Mouse (Mus musculus) limb, embryonic 12.5 days (tissue): ENCODE data around the gene C1qtnf4. TPM values are rescaled to one million over a fixed set of nuclear protein-coding genes. Genes with fewer than 3 reads are reported as not detected.
A peak's percentile ranks its signal among the peaks of the same experiment; 100 is the strongest.

ENCODE experiments used
- ATAC-seq: fragments of 200-750 bp; cut with Nextera tagmentation; 2 replicates; pipeline ENCODE4 v1.8.0; 2017; ENCODE audit warnings: low read depth, moderate TSS enrichment; ENCODE audit not compliant: insufficient number of reproducible peaks, insufficient read depth, low FRiP score, low TSS enrichment
- H3K27ac ChIP-seq: fragments of 300-500 bp; sonication (generic); 2 replicates; pipeline ENCODE4 v1.5.1; 2016; ENCODE audit warnings: mild to moderate bottlenecking, moderate library complexity
- H3K27me3 ChIP-seq: fragments of 300-500 bp; sonication (generic); 2 replicates; pipeline ENCODE4 v1.6.1; 2016; ENCODE audit warnings: mild to moderate bottlenecking, moderate library complexity
- H3K36me3 ChIP-seq: fragments of 300-500 bp; sonication (generic); 2 replicates; pipeline ENCODE4 v1.6.1; 2016; ENCODE audit warnings: mild to moderate bottlenecking, moderate library complexity
- H3K4me1 ChIP-seq: fragments of 300-500 bp; sonication (generic); replicated peaks from 2 replicates; pipeline ENCODE4 v1.6.1; 2016
- H3K4me2 ChIP-seq: fragments of 300-500 bp; sonication (generic); 2 replicates; pipeline ENCODE4 v1.6.1; 2016; ENCODE audit warnings: mild to moderate bottlenecking, moderate library complexity
- H3K4me3 ChIP-seq: fragments of 300-500 bp; sonication (generic); replicated peaks from 2 replicates; pipeline ENCODE4 v1.5.1; 2016; ENCODE audit warnings: mild to moderate bottlenecking
- H3K9ac ChIP-seq: fragments of 300-500 bp; sonication (generic); replicated peaks from 2 replicates; pipeline ENCODE4 v1.6.1; 2016; ENCODE audit warnings: mild to moderate bottlenecking, moderate library complexity
- H3K9me3 ChIP-seq: fragments of 300-500 bp; sonication (generic); 2 replicates; pipeline ENCODE4 v1.6.1; 2016; ENCODE audit warnings: mild to moderate bottlenecking, moderate library complexity
- WGBS: fragments of 180-500 bp; shearing (Covaris S2); methylation state at CpG from one replicate; pipeline ENCODE4 v1.1.7; 2016; 5-methylcytosine and 5-hydroxymethylcytosine counted together
- polyA plus RNA-seq: library from polyadenylated mRNA; unstranded; fragments of >200 nt; fragmentation: Nextera tagmentation; extraction: Ambion mirVana; gene quantifications from 2 replicates; pipeline ENCODE4 v1.2.1, GENCODE M21; 2016

Gene C1qtnf4
- polyA plus RNA-seq, 1 experiment from 2014 or later = 20.9 TPM

DNA sequence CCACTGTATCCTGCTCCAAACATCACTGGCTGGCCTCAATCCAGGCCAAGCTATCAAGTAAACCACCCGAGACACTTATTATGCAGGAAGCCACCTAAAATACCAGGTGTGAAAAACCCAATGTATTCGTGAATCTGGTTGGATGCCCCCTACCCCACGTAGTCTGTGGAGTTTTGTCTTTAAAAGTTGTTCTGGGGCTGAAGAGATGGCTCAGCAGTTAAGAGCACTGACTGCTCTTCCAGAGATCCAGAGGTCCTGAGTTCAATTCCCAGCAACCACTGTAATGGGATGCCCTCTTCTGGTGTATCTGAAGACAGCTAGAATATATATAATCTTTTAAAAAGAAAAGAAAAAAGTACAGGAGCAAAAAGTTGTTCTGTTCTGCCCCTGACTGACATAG lies 52.7 kb downstream of the C1qtnf4 start:
- Histone ChIP-seq H3K36me3 (no peaks in the 10 kb centered on the region), H3K4me1 (peaks cover 19% of the 10 kb centered on the region), H3K4me2 (no peak overlapping the region), H3K27me3 (no peaks in the 10 kb centered on the region), H3K4me3 (no peak overlapping the region), H3K9me3 (no peaks in the 10 kb centered on the region), H3K9ac (no peak overlapping the region), H3K27ac (no peak overlapping the region)
- 65% methylated on average over 3 of the region's 3 CpGs for WGBS
- ATAC-seq = no peak

DNA sequence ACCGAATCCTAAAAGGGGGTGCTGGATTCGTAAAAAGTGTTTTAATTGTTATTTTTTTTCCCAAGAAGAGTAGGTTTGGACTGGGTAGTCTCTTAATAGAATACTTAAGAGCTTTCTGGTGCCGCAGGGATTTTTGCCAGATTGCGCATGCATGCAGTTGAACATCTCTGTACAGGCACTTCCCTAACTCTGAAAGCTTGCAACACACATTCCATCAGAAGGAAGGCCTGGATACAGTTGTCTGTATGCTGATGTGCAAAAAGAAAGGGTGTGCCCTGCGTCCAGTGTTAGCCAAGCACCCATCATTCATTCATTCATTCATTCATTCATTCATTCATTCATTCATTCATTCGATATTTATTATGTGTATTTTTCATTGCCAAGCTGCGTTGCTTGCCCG lies 54.1 kb downstream of the C1qtnf4 start:
- Histone ChIP-seq H3K27ac (peak overlapping the region; percentile 97), H3K4me2 (peak overlapping the region; percentile 65), H3K36me3 (no peaks in the 10 kb centered on the region), H3K4me1 (peaks cover 19% of the 10 kb centered on the region), H3K27me3 (no peaks in the 10 kb centered on the region), H3K4me3 (peak overlapping the region; percentile 98), H3K9me3 (no peaks in the 10 kb centered on the region), H3K9ac (peak overlapping the region; percentile 96)
- WGBS = 45% methylated on average over 8 of the region's 8 CpGs
- peak; percentile 42 for ATAC-seq

Other genes starting within 250 kb of the C1qtnf4 start
- 60.9 and 63.4 TPM in 2 replicates for gene Nup160, start 208.6 kb upstream of the C1qtnf4 start, polyA plus RNA-seq
- 147 TPM in 2 replicates for gene Fnbp4, start 140.5 kb upstream of the C1qtnf4 start, polyA plus RNA-seq
- gene Agbl2, start 103.1 kb upstream of the C1qtnf4 start, polyA plus RNA-seq = 0.59 and 1.1 TPM in 2 replicates
- gene Mtch2, start 38.7 kb upstream of the C1qtnf4 start, polyA plus RNA-seq = 184 and 195 TPM in 2 replicates
- 52.0 and 53.4 TPM in 2 replicates for gene Kbtbd4, start 18.9 kb downstream of the C1qtnf4 start, polyA plus RNA-seq
- gene Ndufs3, start 19.0 kb downstream of the C1qtnf4 start, polyA plus RNA-seq = 207 and 212 TPM in 2 replicates
- gene Celf1, start 54.5 kb downstream of the C1qtnf4 start, polyA plus RNA-seq = 113 and 125 TPM in 2 replicates
- 8.5 and 8.7 TPM in 2 replicates for gene Rapsn, start 149.8 kb downstream of the C1qtnf4 start, polyA plus RNA-seq
- gene Psmc3, start 168.1 kb downstream of the C1qtnf4 start, polyA plus RNA-seq = 350 and 352 TPM in 2 replicates
- gene Slc39a13, start 184.6 kb downstream of the C1qtnf4 start, polyA plus RNA-seq = 45.2 and 49.0 TPM in 2 replicates
- 2.8 and 3.3 TPM in 2 replicates for gene Spi1, start 196.5 kb downstream of the C1qtnf4 start, polyA plus RNA-seq
- gene Mybpc3, start 232.3 kb downstream of the C1qtnf4 start, polyA plus RNA-seq = 0.09 and 0.12 TPM in 2 replicates